Mouse (Mus musculus) neural tube, embryonic 13.5 days (tissue): ENCODE measurements around the gene Mrln. TPM values are rescaled to one million over a fixed set of nuclear protein-coding genes. Genes with fewer than 3 reads are reported as not detected.
A peak's percentile ranks its signal among the peaks of the same experiment; 100 is the strongest.

Experiments
- ATAC-seq: fragments of 200-750 bp; cut with Nextera tagmentation; 2 replicates; pipeline ENCODE4 v1.8.0; 2017; ENCODE audit warnings: low read depth, mild to moderate bottlenecking, moderate TSS enrichment, moderate library complexity
- H3K27ac ChIP-seq: fragments of 300-500 bp; sonication (generic); replicated peaks from 2 replicates; pipeline ENCODE4 v1.5.1; 2015; ENCODE audit warnings: moderate library complexity, mild to moderate bottlenecking, inconsistent platforms
- H3K27me3 ChIP-seq: fragments of 300-500 bp; sonication (generic); 2 replicates; pipeline ENCODE4 v1.6.1; 2015; ENCODE audit warnings: mild to moderate bottlenecking, inconsistent platforms
- H3K36me3 ChIP-seq: fragments of 300-500 bp; sonication (generic); 2 replicates; pipeline ENCODE4 v1.6.1; 2015; ENCODE audit warnings: mild to moderate bottlenecking, inconsistent platforms
- H3K4me1 ChIP-seq: fragments of 300-500 bp; sonication (generic); replicated peaks from 2 replicates; pipeline ENCODE4 v1.6.1; 2015; ENCODE audit warnings: inconsistent platforms
- H3K4me2 ChIP-seq: fragments of 300-500 bp; sonication (generic); 2 replicates; pipeline ENCODE4 v1.6.1; 2015; ENCODE audit warnings: inconsistent platforms, mild to moderate bottlenecking, moderate library complexity
- H3K4me3 ChIP-seq: fragments of 300-500 bp; sonication (generic); 2 replicates; pipeline ENCODE4 v1.5.1; 2015; ENCODE audit warnings: mild to moderate bottlenecking, inconsistent platforms
- H3K9ac ChIP-seq: fragments of 300-500 bp; sonication (generic); 2 replicates; pipeline ENCODE4 v1.6.1; 2015; ENCODE audit warnings: moderate library complexity, mild to moderate bottlenecking, inconsistent platforms
- H3K9me3 ChIP-seq: fragments of 300-500 bp; sonication (generic); 2 replicates; pipeline ENCODE4 v1.6.1; 2016; ENCODE audit warnings: inconsistent platforms
- WGBS: fragments of 180-500 bp; shearing (Covaris S2); methylation state at CpG from one replicate; pipeline ENCODE4 v1.1.7; 2015; 5-methylcytosine and 5-hydroxymethylcytosine counted together
- polyA plus RNA-seq: library from polyadenylated mRNA; unstranded; fragments of >200 nt; fragmentation: Nextera tagmentation; extraction: Ambion mirVana; gene quantifications from 2 replicates; pipeline ENCODE4 v1.2.1, GENCODE M21; 2015

Mrln gene
- 1.7 and 3.5 TPM in 2 replicates for polyA plus RNA-seq

DNA sequence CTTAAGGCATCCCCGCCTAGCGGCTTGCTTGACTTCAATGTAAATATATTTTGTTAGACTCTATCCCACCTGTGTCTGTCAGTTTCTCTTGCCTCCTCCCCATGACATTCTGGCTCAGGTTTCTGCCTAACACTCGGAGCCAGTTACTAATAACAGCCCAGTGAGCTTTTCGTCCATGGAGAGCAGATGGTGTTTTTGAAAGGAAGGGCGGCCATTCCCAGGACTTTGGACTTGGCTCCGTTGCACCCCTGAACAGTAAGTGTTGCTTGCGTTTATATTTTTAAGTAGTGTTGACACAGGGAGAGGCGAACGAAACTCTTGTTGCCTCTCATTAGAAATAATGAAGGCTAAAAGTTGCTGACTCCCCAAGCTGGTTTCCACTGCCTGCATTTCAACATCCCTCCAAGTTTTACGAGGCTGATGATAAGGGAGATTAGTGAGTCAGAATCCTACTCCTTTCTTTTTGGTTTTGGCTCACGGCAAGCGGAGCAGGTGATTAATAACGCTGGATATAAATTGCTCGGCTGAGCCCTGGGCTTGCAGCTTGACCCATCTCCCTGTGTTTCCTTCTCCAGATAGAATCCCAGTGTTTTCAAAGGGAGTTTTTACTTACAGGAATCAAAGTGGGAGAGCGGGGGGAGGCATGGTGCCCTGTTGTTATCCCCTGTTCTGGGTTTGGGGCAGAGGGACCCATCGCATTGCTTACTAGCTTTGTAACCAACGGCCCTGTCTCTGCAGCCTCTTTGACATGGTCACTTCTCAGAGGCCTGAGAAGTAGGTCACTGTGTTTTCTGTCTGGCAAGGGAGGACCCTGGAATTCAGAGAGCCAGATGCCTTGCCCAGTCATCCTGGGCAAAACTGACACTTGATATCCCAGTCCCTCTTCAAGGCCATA lies at the start of gene Mrln:
Gene Mrln (plus strand): TSS at position 160 of the 895 bp plus-strand sequence.
- H3K36me3 ChIP-seq, result no peaks in the 10 kb centered on the region
- H3K9me3 ChIP-seq, result no peaks in the 10 kb centered on the region
- no peak within 1 kb of the TSS for H3K9ac ChIP-seq
- 66% methylated on average over 17 of the region's 17 CpGs for WGBS
- no peak for ATAC-seq
- peaks cover 17% of the 10 kb centered on the region; the same call in 1 of the 2 replicates for H3K4me1 ChIP-seq
- H3K4me2 ChIP-seq, result no peak within 1 kb of the TSS
- H3K4me3 ChIP-seq, result no peak within 1 kb of the TSS
- no peak within 1 kb of the TSS for H3K27ac ChIP-seq
- no peaks in the 10 kb centered on the region for H3K27me3 ChIP-seq

DNA sequence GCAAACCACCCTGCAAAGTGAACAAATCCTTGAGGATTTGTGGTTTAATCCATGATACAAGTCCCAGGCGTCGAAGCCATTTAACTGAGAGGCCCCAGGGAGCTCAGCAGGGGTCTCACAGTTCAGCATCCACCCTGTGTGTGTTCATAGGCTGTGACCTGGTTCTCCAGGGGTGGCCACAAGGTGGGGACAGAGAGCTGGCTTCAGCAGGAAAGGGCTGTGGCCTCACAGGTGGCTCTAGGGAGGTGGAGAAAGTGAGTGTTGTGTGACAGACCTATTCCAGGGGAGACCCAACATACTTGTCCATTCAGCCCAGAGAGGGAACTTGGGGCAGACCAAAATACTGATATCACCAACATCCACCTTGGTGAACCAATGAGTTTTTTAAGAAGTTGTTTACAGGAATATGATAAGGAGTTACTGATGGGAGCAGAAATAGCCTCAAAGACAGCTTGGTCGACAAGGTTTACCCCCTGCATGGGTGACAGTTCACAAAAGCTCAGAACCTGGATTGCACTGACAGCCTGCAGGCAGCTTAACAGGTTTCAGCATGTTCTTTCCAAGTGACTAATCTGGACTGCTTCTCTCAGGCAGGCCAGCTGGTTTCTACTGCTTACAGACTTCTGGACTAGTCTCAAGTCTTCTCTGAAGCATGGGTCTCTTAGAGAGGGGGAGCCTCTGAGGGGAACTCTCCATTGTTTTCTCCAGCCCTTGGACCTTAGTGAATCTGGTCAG lies 47.9 kb upstream of the Mrln start:
- Histone ChIP-seq H3K4me1 (peaks cover 17% of the 10 kb centered on the region), H3K9me3 (no peaks in the 10 kb centered on the region), H3K36me3 (peaks cover 30% of the 10 kb centered on the region), H3K27ac (no peak overlapping the region), H3K27me3 (no peaks in the 10 kb centered on the region), H3K4me2 (no peak overlapping the region), H3K9ac (no peak overlapping the region), H3K4me3 (no peak overlapping the region)
- ATAC-seq, result no peak
- WGBS, result 88% methylated on average over 3 of the region's 3 CpGs

DNA sequence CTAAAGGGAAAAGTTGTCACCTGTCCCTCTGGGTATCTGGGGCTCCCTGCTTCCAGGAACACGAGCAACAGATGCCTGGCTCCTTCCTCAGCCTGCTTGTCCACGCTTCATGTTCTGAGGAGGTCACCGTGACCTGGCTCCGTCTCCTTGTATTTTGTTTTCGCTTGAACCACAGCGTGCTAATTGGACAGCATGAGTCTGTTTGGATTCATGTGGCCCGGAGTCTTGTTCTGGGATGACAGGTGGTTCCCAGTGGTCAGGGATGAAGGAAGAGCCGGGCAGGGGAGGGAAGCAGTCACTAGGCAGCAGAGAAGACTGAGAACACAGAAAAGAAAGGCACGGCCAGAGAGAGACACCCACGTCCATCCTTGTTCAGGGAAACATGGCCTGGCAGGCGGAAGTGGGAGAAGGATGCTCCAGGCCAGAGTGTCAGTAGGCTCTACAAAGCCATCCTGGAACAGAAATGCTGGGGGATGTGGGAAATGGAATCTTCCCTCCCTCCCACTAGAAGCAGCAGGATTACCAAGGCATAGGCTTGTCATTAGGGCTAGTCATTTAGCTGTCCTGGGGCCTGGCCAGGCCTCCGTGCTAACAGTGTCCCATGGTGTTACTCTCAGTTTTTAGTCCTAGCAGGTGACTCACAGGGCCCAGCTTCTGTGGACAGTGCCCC lies 44.7 kb upstream of the Mrln start:
- Histone ChIP-seq H3K4me3 (no peak overlapping the region), H3K36me3 (peaks cover 24% of the 10 kb centered on the region)
- 79% methylated on average over 12 of the region's 12 CpGs for WGBS

DNA sequence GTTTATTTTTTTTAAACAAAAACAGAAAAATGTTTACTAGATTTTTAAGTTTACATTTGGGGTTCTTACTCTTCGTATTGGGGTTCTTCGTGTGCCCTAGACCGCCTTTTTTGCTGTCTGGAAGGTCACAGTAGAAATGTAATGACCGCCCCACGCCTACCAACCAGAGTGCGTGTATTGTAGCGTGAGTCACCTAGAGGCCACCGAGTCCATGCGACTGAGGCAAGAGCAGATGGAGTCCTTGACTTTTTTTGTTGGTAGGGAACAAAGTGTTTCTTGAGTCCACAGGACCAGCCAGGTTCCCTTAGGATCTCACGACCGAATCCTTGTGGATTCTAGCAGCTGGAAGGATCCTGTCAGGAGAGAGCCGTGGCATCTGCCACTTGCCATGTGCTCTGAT lies 43.7 kb upstream of the Mrln start:
- ATAC-seq, result no peak
- no peak overlapping the region for H3K9ac ChIP-seq
- peaks cover 14% of the 10 kb centered on the region for H3K36me3 ChIP-seq
- H3K4me3 ChIP-seq, result no peak overlapping the region
- no peaks in the 10 kb centered on the region for H3K27me3 ChIP-seq
- H3K4me1 ChIP-seq, result peaks cover 7% of the 10 kb centered on the region
- WGBS, result 93% methylated on average over 12 of the region's 12 CpGs
- no peak overlapping the region for H3K27ac ChIP-seq
- H3K4me2 ChIP-seq, result no peak overlapping the region
- H3K9me3 ChIP-seq, result no peaks in the 10 kb centered on the region

More for the DNA sequence above, 44.7 kb upstream of the Mrln start:
- H3K27ac ChIP-seq, result no peak overlapping the region
- H3K9me3 ChIP-seq, result no peaks in the 10 kb centered on the region
- ATAC-seq, result no peak
- H3K9ac ChIP-seq, result 0 out of 2 replicates have a peak overlapping the region, but pooled peaks have one; percentile 28
- H3K4me2 ChIP-seq, result no peak overlapping the region
- H3K27me3 ChIP-seq, result no peaks in the 10 kb centered on the region
- peaks cover 7% of the 10 kb centered on the region for H3K4me1 ChIP-seq

DNA sequence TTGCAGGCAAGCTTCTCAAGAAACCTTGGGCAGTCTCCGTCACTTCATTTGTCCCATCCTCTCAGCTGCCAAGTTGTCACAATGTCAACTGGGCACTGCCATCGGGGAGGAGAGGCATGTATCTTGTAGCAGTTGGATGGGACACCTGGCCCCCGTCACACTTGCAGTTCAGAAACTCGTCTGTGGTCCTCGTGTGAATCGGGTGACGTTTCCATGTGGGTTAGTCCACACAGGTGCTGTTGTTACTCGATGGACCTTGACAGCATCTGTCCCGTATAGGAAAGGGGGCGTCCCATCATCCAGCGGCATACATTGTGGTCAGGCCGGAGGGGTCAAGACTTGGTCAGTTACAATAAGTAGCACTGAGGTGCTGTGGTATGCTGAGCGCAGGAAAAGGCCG lies 43.0 kb upstream of the Mrln start:
- Histone ChIP-seq H3K27me3 (no peaks in the 10 kb centered on the region), H3K9ac (no peak overlapping the region), H3K4me1 (peaks cover 7% of the 10 kb centered on the region), H3K4me2 (no peak overlapping the region), H3K9me3 (no peaks in the 10 kb centered on the region), H3K4me3 (no peak overlapping the region), H3K27ac (no peak overlapping the region), H3K36me3 (peaks cover 7% of the 10 kb centered on the region)
- ATAC-seq, result no peak
- WGBS, result 91% methylated on average over 14 of the region's 14 CpGs

DNA sequence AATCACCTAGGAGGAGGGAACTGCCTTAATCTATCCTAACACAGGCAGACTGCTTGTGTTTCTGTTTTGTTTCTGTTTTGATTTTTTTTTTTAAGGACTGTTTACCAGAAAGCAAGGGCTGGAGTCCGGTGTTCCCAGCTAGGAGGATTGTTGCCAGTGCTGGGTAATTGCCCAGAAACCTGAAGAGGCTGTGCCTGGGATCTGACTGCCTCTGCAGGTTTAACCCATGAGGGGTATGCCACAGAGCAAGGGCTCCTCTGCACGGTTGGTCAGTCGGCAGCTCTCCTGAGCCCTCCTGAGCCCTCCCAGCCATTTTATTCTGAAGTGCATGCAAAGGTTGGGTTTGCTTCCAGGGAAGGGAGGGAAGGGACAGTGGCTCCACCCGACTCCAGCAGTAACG lies 40.8 kb upstream of the Mrln start:
- Histone ChIP-seq H3K9me3 (no peaks in the 10 kb centered on the region), H3K4me2 (no peak overlapping the region), H3K4me1 (peaks cover 13% of the 10 kb centered on the region), H3K27ac (0 out of 2 replicates have a peak overlapping the region, but pooled peaks have one; percentile 15), H3K4me3 (no peak overlapping the region), H3K27me3 (no peaks in the 10 kb centered on the region), H3K9ac (no peak overlapping the region), H3K36me3 (peaks cover 19% of the 10 kb centered on the region)
- WGBS, result 74% methylated on average over 5 of the region's 5 CpGs
- ATAC-seq, result no peak

DNA sequence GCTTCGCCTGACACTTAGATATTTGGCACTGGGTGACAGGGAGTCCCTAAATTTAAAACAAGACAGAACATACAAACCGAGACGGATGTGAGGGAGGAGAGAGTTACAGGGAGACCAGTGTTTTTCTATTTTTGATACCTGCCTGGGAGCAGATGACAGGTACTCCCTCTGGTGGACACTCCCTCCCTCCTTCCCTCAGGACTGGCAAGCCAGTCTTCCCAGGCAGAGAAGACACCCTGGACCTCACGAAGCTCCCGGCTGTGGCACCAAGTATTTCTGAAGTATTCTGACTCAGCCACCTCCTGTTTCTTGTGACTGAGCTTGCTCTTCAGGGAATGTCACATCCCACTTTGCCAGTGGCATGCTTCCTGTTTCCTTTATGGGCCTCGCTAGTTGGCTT lies 38.6 kb upstream of the Mrln start:
- no peak for ATAC-seq
- Histone ChIP-seq H3K4me2 (no peak overlapping the region), H3K27ac (no peak overlapping the region), H3K9me3 (no peaks in the 10 kb centered on the region), H3K4me3 (no peak overlapping the region), H3K9ac (no peak overlapping the region), H3K4me1 (peaks cover 21% of the 10 kb centered on the region), H3K27me3 (no peaks in the 10 kb centered on the region), H3K36me3 (peaks cover 35% of the 10 kb centered on the region)
- WGBS, result 80% methylated on average over 6 of the region's 6 CpGs

DNA sequence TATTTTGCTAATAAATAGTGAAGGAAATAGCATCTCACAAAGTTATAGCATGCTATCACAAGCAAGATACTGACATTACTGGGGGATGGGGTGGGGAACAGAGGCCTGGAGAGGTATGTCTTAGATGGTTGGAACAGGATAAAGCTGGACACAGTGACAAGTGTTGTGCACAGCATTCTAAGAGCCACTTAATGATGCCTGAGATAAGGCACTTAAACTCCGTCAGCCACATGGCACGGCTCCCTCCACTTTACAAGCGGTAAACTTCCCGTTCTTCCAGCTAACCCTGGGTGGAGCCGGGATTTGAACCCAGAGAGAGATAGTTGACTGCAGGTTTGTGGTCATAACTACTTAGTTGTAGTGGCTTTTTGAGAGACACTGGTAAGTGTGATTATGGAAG lies 38.0 kb upstream of the Mrln start:
- Histone ChIP-seq H3K9ac (no peak overlapping the region), H3K27me3 (no peaks in the 10 kb centered on the region), H3K9me3 (no peaks in the 10 kb centered on the region), H3K36me3 (peaks cover 41% of the 10 kb centered on the region), H3K27ac (no peak overlapping the region), H3K4me3 (no peak overlapping the region), H3K4me2 (no peak overlapping the region), H3K4me1 (peaks cover 21% of the 10 kb centered on the region)
- WGBS, result 92% methylated on average over 5 of the region's 5 CpGs
- ATAC-seq, result no peak

DNA sequence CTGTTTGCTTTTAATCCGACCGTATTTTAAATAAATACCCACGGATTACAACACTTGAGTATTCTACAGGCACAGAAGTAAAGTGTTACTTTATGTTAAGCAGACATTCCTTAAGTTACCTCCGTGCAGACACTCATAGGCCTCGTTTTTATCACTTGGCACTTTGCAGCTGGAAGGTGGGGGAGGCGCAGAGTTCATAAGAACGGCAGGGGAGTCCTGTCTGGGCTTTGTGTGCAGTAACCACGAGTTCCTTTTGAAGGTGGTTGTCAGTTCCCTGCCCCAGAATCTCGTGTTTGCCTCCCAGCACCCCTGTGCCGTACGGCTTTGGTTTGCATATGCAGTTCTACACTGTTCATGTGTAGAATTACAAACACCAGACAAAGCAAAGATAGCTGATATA lies 36.8 kb upstream of the Mrln start:
- 82% methylated on average over 11 of the region's 11 CpGs for WGBS
- H3K27me3 ChIP-seq, result no peaks in the 10 kb centered on the region
- no peak overlapping the region for H3K27ac ChIP-seq
- peaks cover 21% of the 10 kb centered on the region for H3K4me1 ChIP-seq
- no peak for ATAC-seq
- H3K36me3 ChIP-seq, result peaks cover 45% of the 10 kb centered on the region
- H3K4me2 ChIP-seq, result no peak overlapping the region
- no peak overlapping the region for H3K4me3 ChIP-seq
- no peaks in the 10 kb centered on the region for H3K9me3 ChIP-seq
- H3K9ac ChIP-seq, result no peak overlapping the region

DNA sequence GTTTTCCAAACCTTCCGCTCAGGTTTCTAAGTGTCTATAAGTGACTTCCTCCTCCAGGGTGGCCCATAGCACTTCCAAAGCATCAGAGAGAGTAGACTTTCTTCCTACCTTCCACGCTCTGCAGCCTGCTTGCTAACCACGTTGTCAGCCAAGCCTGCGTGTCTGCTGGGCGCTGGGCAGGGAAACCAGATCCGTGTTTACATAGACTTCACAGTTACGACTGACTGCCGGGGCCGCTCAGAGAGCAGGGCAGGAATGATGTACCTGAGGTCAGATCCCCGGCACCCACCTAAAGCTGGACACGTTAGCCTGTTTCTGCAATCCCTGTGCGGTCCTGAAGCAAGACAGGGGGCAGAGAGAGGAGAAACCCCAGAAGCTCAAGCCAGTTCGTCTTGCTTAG lies 36.1 kb upstream of the Mrln start:
- no peaks in the 10 kb centered on the region for H3K9me3 ChIP-seq
- no peak for ATAC-seq
- H3K36me3 ChIP-seq, result peaks cover 45% of the 10 kb centered on the region
- peak overlapping the region; percentile 23; the same call in 1 of the 2 replicates for H3K9ac ChIP-seq
- peaks cover 20% of the 10 kb centered on the region for H3K4me1 ChIP-seq
- 89% methylated on average over 13 of the region's 13 CpGs for WGBS
- H3K4me3 ChIP-seq, result no peak overlapping the region
- peak overlapping the region; percentile 66 for H3K27ac ChIP-seq
- H3K4me2 ChIP-seq, result no peak overlapping the region
- H3K27me3 ChIP-seq, result no peaks in the 10 kb centered on the region

DNA sequence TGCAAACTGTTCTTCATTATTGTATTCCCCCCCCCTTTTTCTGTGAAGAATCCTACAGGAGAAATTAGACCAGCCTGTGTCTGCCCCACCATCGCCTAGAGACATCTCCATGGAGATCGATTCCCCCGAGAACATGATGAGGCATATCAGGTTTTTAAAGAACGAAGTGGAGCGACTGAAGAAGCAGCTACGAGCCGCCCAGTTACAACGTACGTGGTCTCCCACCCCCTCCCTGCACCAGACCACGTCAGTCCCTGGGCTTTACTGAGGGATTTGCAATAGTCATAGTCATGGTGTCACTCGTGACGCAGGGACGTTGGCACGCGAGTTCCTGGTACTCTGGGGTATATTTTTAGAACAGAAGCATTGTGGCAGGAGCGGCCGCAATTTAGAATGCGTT lies 35.4 kb upstream of the Mrln start:
- WGBS, result 62% methylated on average over 18 of the region's 18 CpGs
- peak overlapping the region; percentile 66 for H3K27ac ChIP-seq
- no peaks in the 10 kb centered on the region for H3K27me3 ChIP-seq
- H3K36me3 ChIP-seq, result peaks cover 45% of the 10 kb centered on the region
- peak; percentile 20; the same call in 1 of the 2 replicates for ATAC-seq
- no peak overlapping the region for H3K9ac ChIP-seq
- no peak overlapping the region for H3K4me3 ChIP-seq
- no peaks in the 10 kb centered on the region for H3K9me3 ChIP-seq
- H3K4me1 ChIP-seq, result peaks cover 14% of the 10 kb centered on the region
- H3K4me2 ChIP-seq, result no peak overlapping the region

DNA sequence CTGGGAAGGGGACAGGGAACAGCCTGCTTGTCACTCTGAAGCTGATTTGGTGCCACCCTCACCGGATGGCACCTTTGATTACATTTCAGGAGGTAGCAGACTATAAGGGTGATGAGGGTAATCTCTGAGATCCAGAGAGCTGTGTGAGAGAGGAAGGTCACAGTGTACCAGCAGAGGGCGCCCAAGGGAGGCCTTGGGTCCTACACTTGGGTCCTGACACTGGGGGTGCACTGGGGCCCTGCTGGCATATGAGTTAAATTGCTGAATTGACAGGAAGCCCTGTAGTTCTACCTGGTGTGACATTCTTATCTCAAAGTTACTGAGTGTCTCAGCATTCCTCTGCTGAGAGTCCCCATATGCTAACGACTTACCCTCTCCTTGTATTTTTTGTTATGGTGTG lies 31.1 kb upstream of the Mrln start:
- H3K27me3 ChIP-seq, result no peaks in the 10 kb centered on the region
- peaks cover 12% of the 10 kb centered on the region for H3K4me1 ChIP-seq
- no peak for ATAC-seq
- 55% methylated on average over 3 of the region's 3 CpGs for WGBS
- H3K9ac ChIP-seq, result no peak overlapping the region
- H3K36me3 ChIP-seq, result peaks cover 67% of the 10 kb centered on the region
- no peaks in the 10 kb centered on the region for H3K9me3 ChIP-seq
- H3K4me2 ChIP-seq, result no peak overlapping the region
- H3K4me3 ChIP-seq, result no peak overlapping the region
- no peak overlapping the region for H3K27ac ChIP-seq
